Mouse (Mus musculus): ENCODE measurements around the gene Runx3.

Gene Runx3

GRCm38 (mm10) chr4:135120342-135121100, at the start of gene Runx3:
Gene Runx3, plus strand, starts transcription at chr4:135120652.
- DNase-seq (ENCODE audit: low spot score): no peak

GRCm38 (mm10) chr4:135072671-135073070, 47.8 kb upstream of the Runx3 start:
- DNase-seq (ENCODE audit: low spot score): no peak

GRCm38 (mm10) chr4:135073523-135073922, 46.9 kb upstream of the Runx3 start:
- DNase-seq (ENCODE audit: low spot score): peak; percentile 26

GRCm38 (mm10) chr4:135074646-135075045, 45.8 kb upstream of the Runx3 start:
- no peak for DNase-seq (ENCODE audit: low spot score)

GRCm38 (mm10) chr4:135075360-135075759, 45.1 kb upstream of the Runx3 start:
- DNase-seq (ENCODE audit: low spot score): no peak

GRCm38 (mm10) chr4:135076611-135077010, 43.8 kb upstream of the Runx3 start:
- no peak for DNase-seq (ENCODE audit: low spot score)

GRCm38 (mm10) chr4:135077196-135077595, 43.3 kb upstream of the Runx3 start:
- DNase-seq (ENCODE audit: low spot score): no peak

- peak; percentile 27 for DNase-seq (ENCODE audit: low spot score)
These were observed 40.4 kb upstream of the Runx3 start for GRCm38 (mm10) chr4:135079859-135080640.

GRCm38 (mm10) chr4:135080641-135080920, 39.9 kb upstream of the Runx3 start:
- DNase-seq (ENCODE audit: low spot score): no peak

- DNase-seq (ENCODE audit: low spot score): no peak
These were observed 37.4 kb upstream of the Runx3 start for GRCm38 (mm10) chr4:135083089-135083488.

- DNase-seq (ENCODE audit: low spot score): no peak
These were observed 35.2 kb upstream of the Runx3 start for GRCm38 (mm10) chr4:135085077-135085853.

GRCm38 (mm10) chr4:135090613-135091012, 29.8 kb upstream of the Runx3 start:
- DNase-seq (ENCODE audit: low spot score): no peak

- no peak for DNase-seq (ENCODE audit: low spot score)
These were observed 27.6 kb upstream of the Runx3 start for GRCm38 (mm10) chr4:135092871-135093270.

- DNase-seq (ENCODE audit: low spot score): no peak
These were observed 24.8 kb upstream of the Runx3 start for GRCm38 (mm10) chr4:135095693-135096092.

GRCm38 (mm10) chr4:135097910-135098891, 22.3 kb upstream of the Runx3 start:
- DNase-seq (ENCODE audit: low spot score): no peak

GRCm38 (mm10) chr4:135102019-135102740, 18.3 kb upstream of the Runx3 start:
- no peak for DNase-seq (ENCODE audit: low spot score)

GRCm38 (mm10) chr4:135102761-135103160, 17.7 kb upstream of the Runx3 start:
- no peak for DNase-seq (ENCODE audit: low spot score)

- DNase-seq (ENCODE audit: low spot score): no peak
These were observed 16.7 kb upstream of the Runx3 start for GRCm38 (mm10) chr4:135103800-135104199.

GRCm38 (mm10) chr4:135106968-135107367, 13.5 kb upstream of the Runx3 start:
- DNase-seq (ENCODE audit: low spot score): no peak

GRCm38 (mm10) chr4:135108666-135109065, 11.8 kb upstream of the Runx3 start:
- no peak for DNase-seq (ENCODE audit: low spot score)

GRCm38 (mm10) chr4:135113656-135114055, 6.8 kb upstream of the Runx3 start:
- no peak for DNase-seq (ENCODE audit: low spot score)

All from MN1 (cell line).